Mouse (Mus musculus) T-cell, adult 2 months (primary cell): ENCODE measurements around the gene Ctrb1.

Source experiments
- DNase-seq: peaks from one replicate; pipeline ENCODE4 v3.0.0; 2022; ENCODE audit warnings: low spot score

Ctrb1 gene

GRCm38 (mm10) chr8:111680423-111681028, 10.3 kb downstream of the Ctrb1 start:
- no peak for DNase-seq

GRCm38 (mm10) chr8:111678848-111679247, 12.0 kb downstream of the Ctrb1 start:
- DNase-seq, result no peak

- DNase-seq, result peak; percentile 44
These were observed 12.7 kb downstream of the Ctrb1 start for GRCm38 (mm10) chr8:111678111-111678510.

GRCm38 (mm10) chr8:111676237-111676636, 14.6 kb downstream of the Ctrb1 start:
- DNase-seq, result peak; percentile 13

- DNase-seq, result no peak
These were observed 24.1 kb downstream of the Ctrb1 start for GRCm38 (mm10) chr8:111666751-111667150.

- DNase-seq, result peak; percentile 26
These were observed 28.3 kb downstream of the Ctrb1 start for GRCm38 (mm10) chr8:111662473-111662872.

- DNase-seq, result no peak
These were observed 31.9 kb downstream of the Ctrb1 start for GRCm38 (mm10) chr8:111658819-111659423.

- no peak for DNase-seq
These were observed 33.4 kb downstream of the Ctrb1 start for GRCm38 (mm10) chr8:111657312-111657854.

- no peak for DNase-seq
These were observed 37.3 kb downstream of the Ctrb1 start for GRCm38 (mm10) chr8:111653524-111653923.

GRCm38 (mm10) chr8:111650651-111651050, 40.2 kb downstream of the Ctrb1 start:
- DNase-seq, result no peak

GRCm38 (mm10) chr8:111648834-111649233, 42.0 kb downstream of the Ctrb1 start:
- no peak for DNase-seq

GRCm38 (mm10) chr8:111645715-111646114, 45.1 kb downstream of the Ctrb1 start:
- peak; percentile 73 for DNase-seq

- peak; percentile 82 for DNase-seq
These were observed 46.3 kb downstream of the Ctrb1 start for GRCm38 (mm10) chr8:111644286-111645051.

- DNase-seq, result peak; percentile 92
These were observed 47.3 kb downstream of the Ctrb1 start, which contains the start of gene Zfp1 for GRCm38 (mm10) chr8:111643264-111644141. TSS of gene Zfp1 (plus strand) at chr8:111643401.

GRCm38 (mm10) chr8:111642939-111643263, 47.9 kb downstream of the Ctrb1 start:
- DNase-seq, result no peak

- no peak for DNase-seq
These were observed 48.3 kb downstream of the Ctrb1 start for GRCm38 (mm10) chr8:111642496-111642895.

- DNase-seq, result no peak
These were observed 49.7 kb downstream of the Ctrb1 start for GRCm38 (mm10) chr8:111641064-111641463.

GRCm38 (mm10) chr8:111638086-111638485, 52.7 kb downstream of the Ctrb1 start:
- no peak for DNase-seq
